Mouse (Mus musculus): ENCODE results near the gene Fscn2.
A peak's percentile ranks its signal among the peaks of the same experiment; 100 is the strongest.

Fscn2 gene

DNA sequence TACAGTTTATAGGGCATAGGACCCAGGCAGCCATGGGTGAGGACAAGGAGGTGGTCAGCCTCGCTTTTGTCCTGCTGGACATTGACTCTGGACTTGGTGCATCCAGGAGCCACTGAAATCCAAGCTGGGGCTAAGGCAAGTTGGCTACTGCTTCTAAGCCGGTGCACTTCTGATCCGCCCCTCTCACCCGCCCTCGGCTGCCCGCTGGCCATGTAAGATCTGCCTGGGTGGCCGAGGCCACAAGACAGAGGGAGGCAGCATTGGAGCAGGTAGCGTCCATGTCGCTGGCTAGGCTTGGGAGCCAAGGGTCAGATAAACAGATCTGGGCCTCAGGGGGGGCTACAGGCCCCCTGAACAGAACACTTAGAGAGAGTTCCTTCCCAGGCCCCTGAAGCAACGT, at the start of gene Fscn2:
Gene Fscn2, plus strand, starts transcription at position 240 of the 400 bp plus-strand sequence.
- no peak for DNase-seq (ENCODE audit: low spot score)

GRCm38 (mm10) chr11:120311561-120311960, 49.8 kb upstream of the Fscn2 start:
- DNase-seq (ENCODE audit: low spot score), result no peak

GRCm38 (mm10) chr11:120312069-120312468, 49.3 kb upstream of the Fscn2 start:
- DNase-seq (ENCODE audit: low spot score), result no peak

DNA sequence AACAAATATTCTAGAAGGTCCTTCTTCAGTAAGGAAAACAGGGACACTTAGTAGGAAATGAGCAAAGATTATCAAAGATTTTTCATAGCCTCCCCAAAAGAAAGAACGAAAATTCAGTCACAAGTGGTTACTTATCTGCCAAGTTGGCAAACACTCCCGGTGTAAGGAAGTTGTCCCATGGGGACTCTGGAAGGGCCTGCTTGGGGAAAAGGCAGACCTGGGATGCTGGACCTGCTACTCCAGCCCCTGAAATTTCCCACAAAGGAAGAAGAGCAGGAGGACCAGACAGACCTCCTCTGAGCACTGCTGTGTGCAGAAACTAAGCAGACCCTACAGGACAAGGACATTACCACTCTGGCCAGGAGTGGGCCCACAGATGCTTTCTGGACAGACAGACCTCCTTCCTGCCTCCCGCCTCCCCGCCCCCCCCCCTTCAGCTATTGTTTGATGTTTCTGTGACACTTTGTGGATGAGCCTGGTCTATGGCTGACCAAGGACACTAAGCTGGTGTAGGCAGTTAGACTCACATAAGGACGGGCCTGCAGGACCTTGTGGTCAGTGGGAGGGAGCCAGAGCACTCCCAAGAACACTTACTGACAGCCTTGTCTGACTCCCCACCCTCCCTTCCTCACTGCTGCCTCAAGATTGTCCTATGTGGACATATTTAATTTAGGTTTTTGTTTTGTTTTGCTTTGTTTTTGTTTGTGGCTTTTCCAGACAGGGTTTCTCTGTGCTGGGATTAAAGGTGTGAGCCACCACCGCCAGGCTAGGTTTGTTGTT, 47.2 kb upstream of the Fscn2 start:
- DNase-seq (ENCODE audit: low spot score), result no peak

- no peak for DNase-seq (ENCODE audit: low spot score)
These were observed 46.5 kb upstream of the Fscn2 start for GRCm38 (mm10) chr11:120314721-120315415.

DNA sequence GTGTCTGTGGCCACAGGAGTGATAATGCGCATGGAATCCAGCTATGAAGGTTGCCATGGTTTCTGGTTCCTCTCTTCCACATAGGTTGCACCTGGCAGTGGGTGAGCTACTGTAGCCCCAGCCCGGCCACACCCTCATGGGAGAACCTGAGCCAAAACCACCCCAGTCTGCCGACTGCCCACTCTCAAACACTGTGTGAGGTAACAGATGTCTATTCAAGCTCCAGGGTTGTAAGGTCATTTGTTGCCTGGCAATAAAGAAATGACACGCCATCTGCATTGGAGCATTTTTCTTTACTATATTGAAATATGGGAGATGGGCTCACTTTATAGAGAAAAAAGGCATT, 45.9 kb upstream of the Fscn2 start:
- no peak for DNase-seq (ENCODE audit: low spot score)

GRCm38 (mm10) chr11:120315832-120316689, 45.3 kb upstream of the Fscn2 start:
- DNase-seq (ENCODE audit: low spot score), result peak; percentile 93

GRCm38 (mm10) chr11:120316690-120317254, 44.6 kb upstream of the Fscn2 start:
- DNase-seq (ENCODE audit: low spot score), result no peak

GRCm38 (mm10) chr11:120317456-120317855, 43.9 kb upstream of the Fscn2 start:
- DNase-seq (ENCODE audit: low spot score), result no peak

GRCm38 (mm10) chr11:120319310-120319709, 42.0 kb upstream of the Fscn2 start:
- no peak for DNase-seq (ENCODE audit: low spot score)

DNA sequence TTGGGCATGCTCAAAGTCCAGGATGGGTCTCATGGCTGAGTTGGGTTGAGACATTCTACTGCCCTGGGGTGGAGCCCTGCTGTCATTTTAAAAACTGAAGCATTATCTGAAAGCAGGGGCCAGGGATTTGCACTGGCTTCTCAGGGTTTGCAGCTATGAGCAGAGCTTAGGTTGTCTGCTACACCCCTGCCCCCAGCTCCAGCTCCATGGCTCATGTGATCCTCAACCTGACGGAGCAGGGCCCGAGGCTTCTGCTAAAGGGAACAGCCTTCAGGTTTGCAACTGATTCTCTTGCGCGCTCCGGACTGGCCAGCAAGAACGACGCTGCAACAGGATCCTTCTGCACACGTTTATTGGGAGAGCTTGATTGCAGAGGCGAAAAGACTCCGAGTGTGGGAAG, 41.2 kb upstream of the Fscn2 start:
- no peak for DNase-seq (ENCODE audit: low spot score)

- no peak for DNase-seq (ENCODE audit: low spot score)
These were observed 25.8 kb upstream of the Fscn2 start for GRCm38 (mm10) chr11:120335431-120336021.

DNA sequence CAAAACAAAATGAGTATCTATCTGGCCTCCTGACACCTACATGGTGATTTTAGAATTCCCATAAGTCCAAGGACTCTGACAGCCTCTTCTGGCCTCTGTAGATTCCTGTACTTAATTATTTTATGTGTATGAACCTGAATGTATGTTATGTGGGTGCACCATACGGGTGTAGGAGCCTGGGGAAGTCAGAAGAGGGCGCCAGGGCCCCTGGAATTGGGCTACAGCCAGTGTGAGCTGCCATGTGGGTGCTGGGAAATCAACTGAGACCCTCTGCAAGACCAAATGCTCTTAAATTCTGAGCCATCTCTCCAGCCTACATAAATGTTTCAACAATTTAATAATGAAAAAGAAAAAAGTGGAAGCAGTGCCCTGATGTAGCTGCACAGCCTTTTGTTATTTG, 23.9 kb upstream of the Fscn2 start:
- DNase-seq (ENCODE audit: low spot score), result no peak

DNA sequence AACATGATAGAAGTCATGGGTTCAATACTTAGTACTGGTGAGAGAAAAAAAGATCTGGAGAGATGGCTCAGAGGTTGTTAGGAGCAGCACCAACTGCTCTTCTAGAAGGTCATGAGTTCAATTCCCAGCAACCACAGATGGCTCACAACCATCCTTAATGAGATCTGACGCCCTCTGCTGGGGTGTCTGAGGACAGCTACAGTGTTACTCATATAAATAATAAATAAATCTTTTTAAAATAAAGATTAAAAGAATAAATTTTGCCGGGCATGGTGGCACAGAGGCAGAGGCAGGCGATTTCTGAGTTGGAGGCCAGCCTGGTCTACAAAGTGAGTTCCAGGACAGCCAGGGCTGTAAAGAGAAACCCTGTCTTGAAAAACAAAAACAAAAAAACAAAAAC, 22.5 kb upstream of the Fscn2 start:
- no peak for DNase-seq (ENCODE audit: low spot score)

GRCm38 (mm10) chr11:120339978-120340513, 21.3 kb upstream of the Fscn2 start:
- DNase-seq (ENCODE audit: low spot score), result no peak

- DNase-seq (ENCODE audit: low spot score), result no peak
These were observed 19.7 kb upstream of the Fscn2 start for GRCm38 (mm10) chr11:120341661-120342060.

GRCm38 (mm10) chr11:120342656-120343160, 18.6 kb upstream of the Fscn2 start:
- no peak for DNase-seq (ENCODE audit: low spot score)

DNA sequence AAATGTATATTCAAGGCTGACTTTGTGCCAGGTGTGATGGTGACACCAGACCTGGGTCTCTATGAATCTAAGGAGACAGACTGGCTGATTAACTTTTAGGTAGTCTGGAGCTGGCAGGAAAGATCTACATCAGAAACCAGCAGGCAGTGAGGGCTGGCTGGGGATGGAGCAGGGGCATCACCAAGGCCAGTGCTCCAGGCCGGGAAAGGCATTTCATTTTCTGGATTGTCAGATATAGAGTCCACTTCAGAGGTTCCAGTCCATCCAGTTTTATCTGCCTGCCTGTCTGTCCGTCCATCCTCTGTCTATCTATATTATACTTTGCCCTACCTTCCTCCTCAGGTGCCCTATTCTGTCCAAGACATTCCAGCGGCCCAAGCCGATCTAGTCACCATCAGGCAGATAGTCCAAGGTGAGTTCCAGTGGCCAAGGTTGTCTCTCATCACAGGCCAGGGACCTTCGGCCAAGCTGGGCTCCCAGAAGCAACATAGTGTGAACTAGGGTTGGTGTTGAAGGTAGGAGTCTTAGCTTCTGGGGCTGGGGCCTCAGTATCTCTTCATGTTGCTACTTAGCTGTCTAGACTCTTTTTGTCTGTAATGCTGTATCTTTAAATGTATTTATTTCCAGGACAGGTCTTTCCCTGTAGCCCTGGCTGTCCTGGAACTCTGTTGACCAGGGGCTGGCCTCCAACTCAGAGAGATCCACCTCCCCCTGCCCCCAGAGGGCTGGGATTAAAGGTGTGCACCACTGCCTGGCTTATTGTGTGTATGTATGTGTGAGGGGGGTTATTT, 17.6 kb upstream of the Fscn2 start:
- no peak for DNase-seq (ENCODE audit: low spot score)

DNA sequence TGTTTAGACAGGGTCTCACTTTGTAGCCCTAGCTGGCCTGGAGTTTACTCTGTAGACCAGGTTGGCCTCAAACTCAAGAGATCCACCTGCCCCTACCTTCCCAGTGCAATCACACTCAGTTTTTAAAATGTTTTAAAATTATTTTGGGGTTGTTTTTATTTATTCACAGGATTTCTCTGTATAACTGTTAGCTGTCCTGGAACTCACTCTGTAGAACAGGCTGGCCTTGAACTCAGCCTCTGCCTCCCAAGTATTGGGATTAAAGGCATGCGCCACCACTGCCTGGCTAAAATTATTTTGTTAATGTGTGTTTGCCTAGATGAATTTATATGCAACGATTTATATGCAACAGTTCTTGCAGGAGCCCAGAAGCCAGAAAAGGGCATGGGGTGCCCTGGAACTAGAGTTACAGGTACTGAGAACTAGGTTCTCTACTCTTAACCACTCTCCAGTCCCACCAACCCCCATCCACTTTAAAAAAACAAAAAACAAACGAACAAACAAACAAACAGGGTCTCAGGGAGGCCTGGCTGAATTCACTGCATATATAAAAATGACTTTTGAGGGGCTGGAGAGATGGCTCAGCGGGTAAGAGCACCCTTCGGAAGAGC, 16.9 kb upstream of the Fscn2 start:
- no peak for DNase-seq (ENCODE audit: low spot score)

- no peak for DNase-seq (ENCODE audit: low spot score)
These were observed 16.2 kb upstream of the Fscn2 start for GRCm38 (mm10) chr11:120345067-120345681.

All from testis, postnatal 14 days (tissue).